8 mouse cellular contexts compared by ENCODE assay signal in the genomic region with DNA sequence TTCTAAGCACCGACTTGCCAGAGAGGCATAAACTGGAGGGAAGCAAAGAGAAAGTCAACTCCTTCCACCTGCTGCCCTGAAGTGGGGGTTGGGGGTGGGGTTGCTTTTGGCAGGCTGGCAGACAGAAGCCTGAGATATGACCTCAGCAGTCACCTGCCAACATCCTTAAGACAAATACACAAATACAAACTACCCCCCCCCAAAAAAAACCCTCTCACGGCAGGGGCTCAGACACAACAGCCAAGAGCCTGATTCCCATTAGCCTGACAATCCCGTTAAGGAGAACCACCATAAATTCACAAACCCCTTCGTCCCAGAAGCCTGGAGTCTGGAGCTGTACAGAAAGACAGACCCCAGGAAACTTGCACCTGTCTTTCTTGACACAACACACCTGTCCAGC. TPM values are rescaled to one million over a fixed set of nuclear protein-coding genes. Genes with fewer than 3 reads are reported as not detected.
DNase-seq lines count a peak whose midpoint lies in the region; ATAC-seq and TF ChIP-seq lines count a peak whose summit lies in the region.

No protein-coding gene starts in this region.

- peak; percentile 88 for DNase-seq in heart, adult 11 months
- DNase-seq in heart, postnatal 36 days, result no peak
- DNase-seq in adrenal gland, postnatal 10 days, result peak; percentile 50
- no peak for DNase-seq in forebrain, embryonic 14.5 days (ENCODE audit: low spot score)
- no peak for DNase-seq in limb, embryonic 14.5 days (ENCODE audit: low spot score)
- no peak for DNase-seq in frontal cortex, postnatal 14 days (ENCODE audit: low spot score in 2 of 2)
- no peak for DNase-seq in layer of hippocampus, adult 9-10 months (ENCODE audit: low spot score)
- DNase-seq in spleen, postnatal 36 days (ENCODE audit: low spot score in 2 of 2), result no peak

- no peak overlapping the region for H3K27ac ChIP-seq in forebrain, embryonic 14.5 days (ENCODE audit: low read depth, low read length)
- H3K27ac ChIP-seq in limb, embryonic 14.5 days (replicated peaks; ENCODE audit: low read depth, low read length), result no peak overlapping the region

- H3K9me3 ChIP-seq in forebrain, embryonic 14.5 days (replicated peaks; ENCODE audit: control insufficient read depth, low read length), result no peaks in the 10 kb centered on the region
- no peaks in the 10 kb centered on the region for H3K9me3 ChIP-seq in limb, embryonic 14.5 days (ENCODE audit: control insufficient read depth, low read length)

- peak overlapping the region; percentile 58 for H3K4me3 ChIP-seq in forebrain, embryonic 14.5 days (ENCODE audit: low read depth, low read length)
- peak overlapping the region; percentile 55 for H3K4me3 ChIP-seq in limb, embryonic 14.5 days (replicated peaks; ENCODE audit: low read length)

- ATAC-seq in forebrain, embryonic 14.5 days, result no peak
- ATAC-seq in limb, embryonic 14.5 days (ENCODE audit: low FRiP score, low read depth), result no peak

- peaks cover 13% of the 10 kb centered on the region for H3K27me3 ChIP-seq in forebrain, embryonic 14.5 days (replicated peaks; ENCODE audit: control insufficient read depth, insufficient read depth, low read length)
- peaks cover 57% of the 10 kb centered on the region for H3K27me3 ChIP-seq in limb, embryonic 14.5 days (ENCODE audit: control insufficient read depth, insufficient read depth, low read length)

- peak overlapping the region; percentile 88 for H3K4me2 ChIP-seq in forebrain, embryonic 14.5 days (ENCODE audit: low read length)
- H3K4me2 ChIP-seq in limb, embryonic 14.5 days (replicated peaks; ENCODE audit: low read depth, low read length, severe bottlenecking), result 0 out of 2 replicates have a peak overlapping the region, but pooled peaks have one; percentile 84

- WGBS in forebrain, embryonic 14.5 days, result 4% methylated on average over 4 of the region's 4 CpGs
- WGBS in limb, embryonic 14.5 days, result 3% methylated on average over 4 of the region's 4 CpGs

- peaks cover 5% of the 10 kb centered on the region; the same call in 1 of the 2 replicates for H3K4me1 ChIP-seq in forebrain, embryonic 14.5 days (ENCODE audit: control insufficient read depth, insufficient read depth, low read length)
- peaks cover 8% of the 10 kb centered on the region for H3K4me1 ChIP-seq in limb, embryonic 14.5 days (ENCODE audit: control insufficient read depth, insufficient read depth, low read length)

- H3K9ac ChIP-seq in forebrain, embryonic 14.5 days (ENCODE audit: low read length), result peak overlapping the region; percentile 80; the same call in 1 of the 2 replicates
- H3K9ac ChIP-seq in limb, embryonic 14.5 days (ENCODE audit: low read depth, low read length, severe bottlenecking), result no peak overlapping the region

- H3K36me3 ChIP-seq in forebrain, embryonic 14.5 days (ENCODE audit: control insufficient read depth, insufficient read depth, low read length), result no peaks in the 10 kb centered on the region
- no peaks in the 10 kb centered on the region for H3K36me3 ChIP-seq in limb, embryonic 14.5 days (ENCODE audit: control insufficient read depth, insufficient read depth, low read length)

- no peak for TF ChIP-seq POLR2A in limb, embryonic 14.5 days (IDR thresholded peaks at IDR 0.05; ENCODE audit: borderline replicate concordance, extremely low read depth, insufficient read depth, insufficient read length)

- intact Hi-C loops in heart, postnatal 36 days (cut with DNase I), result loop anchor here (5.0 kb wide), 1 partner anchor 106 kb away; no protein-coding TSS in a partner anchor

RNA-seq across cellular contexts. Expression of a gene that starts 2.4 kb away (rescaled TPM):
- 10 to 100 TPM; 38.8 to 57.1 TPM for total RNA-seq in heart, postnatal 36 days (2021)
- total RNA-seq in adrenal gland, postnatal 10 days (2021), result 10 to 100 TPM; 25.6 to 31.7 TPM
- 10.2 and 12.8 TPM in 2 replicates for polyA plus RNA-seq in forebrain, embryonic 14.5 days (2014; fragmentation: Nextera tagmentation; extraction: Ambion mirVana)
- polyA plus RNA-seq in limb, embryonic 14.5 days (2012; rRNA removed), result 2.6 and 2.9 TPM in 2 replicates
- 2.7 and 3.1 TPM in 2 replicates for polyA plus RNA-seq in limb, embryonic 14.5 days (2014; fragmentation: Nextera tagmentation; extraction: Ambion mirVana)

Comparison
In these comparisons a context has a peak if more than half of its experiments do, and no peak if none do; other contexts are left out.
1. DNase-seq: peak in heart, adult 11 months (single experiment) and adrenal gland, postnatal 10 days (single experiment); none in heart, postnatal 36 days (0 of 2), forebrain, embryonic 14.5 days (single experiment), limb, embryonic 14.5 days (single experiment), frontal cortex, postnatal 14 days (0 of 2), layer of hippocampus, adult 9-10 months (single experiment) and spleen, postnatal 36 days (0 of 2).